Mouse (Mus musculus) CD4-positive, CD25-positive, alpha-beta regulatory T cell, adult 9 weeks (primary cell): ENCODE results near the gene C1qtnf5. TPM values are rescaled to one million over a fixed set of nuclear protein-coding genes. Genes with fewer than 3 reads are reported as not detected.

Experiments
- polyA plus RNA-seq: library from polyadenylated mRNA; unstranded; fragments of 100-300 nt; shearing (Covaris generic); gene quantifications from one replicate; pipeline ENCODE4 v1.2.1, GENCODE M21; 2017

Gene C1qtnf5
- not detected for polyA plus RNA-seq

DNA sequence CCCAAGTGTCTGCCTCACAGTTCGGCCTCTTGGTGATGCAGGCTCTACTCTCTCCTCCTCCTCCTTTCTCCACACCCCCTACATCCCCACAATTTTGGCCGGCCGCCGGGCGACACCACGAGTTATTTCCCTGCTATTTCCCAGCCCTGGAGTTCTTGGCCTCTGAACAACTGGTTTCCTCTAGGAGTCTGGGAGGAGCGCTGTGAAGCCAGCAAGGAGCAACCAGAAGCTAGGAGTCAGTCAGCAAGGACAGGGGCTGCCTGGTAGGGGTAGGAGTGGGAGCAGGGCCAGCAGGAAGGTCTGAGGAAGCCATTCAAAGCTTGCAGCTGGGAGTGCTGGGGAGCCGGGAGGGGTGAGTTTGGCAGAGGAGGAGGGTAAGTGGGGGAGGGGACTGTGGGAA lies at the start of gene C1qtnf5:
Gene C1qtnf5 (plus strand): TSS at position 136 of the 400 bp plus-strand sequence.

DNA sequence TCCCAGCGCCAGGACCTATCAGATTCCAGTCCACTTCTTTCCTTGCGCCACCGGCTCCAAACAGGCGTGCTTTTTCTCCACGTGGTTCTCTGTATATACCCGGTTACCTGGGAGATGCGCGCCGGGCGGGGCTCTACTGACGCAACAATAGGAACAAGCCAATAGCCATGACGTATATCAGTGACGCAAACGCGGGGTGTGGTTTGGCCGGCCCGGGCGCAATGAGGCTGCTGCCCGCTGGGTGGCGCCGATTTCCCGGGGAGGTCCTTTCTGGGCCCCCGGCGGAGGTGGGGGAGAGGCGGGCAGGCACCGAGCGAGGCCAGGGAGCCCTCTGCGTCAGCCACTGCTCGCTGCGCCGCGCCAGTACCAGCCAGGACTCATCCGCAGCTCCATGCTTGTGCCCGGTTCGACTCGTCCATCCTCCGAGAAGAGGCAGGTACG lies 40.2 kb upstream of the C1qtnf5 start, which contains the start of gene Usp2:
Gene Usp2 (plus strand): TSS at position 237 of the 441 bp plus-strand sequence.

GRCm38 (mm10) chr9:44101490-44101889 lies 5.6 kb upstream of the C1qtnf5 start, which contains the start of gene Mfrp:
Gene Mfrp, plus strand, starts transcription at chr9:44101729.

DNA sequence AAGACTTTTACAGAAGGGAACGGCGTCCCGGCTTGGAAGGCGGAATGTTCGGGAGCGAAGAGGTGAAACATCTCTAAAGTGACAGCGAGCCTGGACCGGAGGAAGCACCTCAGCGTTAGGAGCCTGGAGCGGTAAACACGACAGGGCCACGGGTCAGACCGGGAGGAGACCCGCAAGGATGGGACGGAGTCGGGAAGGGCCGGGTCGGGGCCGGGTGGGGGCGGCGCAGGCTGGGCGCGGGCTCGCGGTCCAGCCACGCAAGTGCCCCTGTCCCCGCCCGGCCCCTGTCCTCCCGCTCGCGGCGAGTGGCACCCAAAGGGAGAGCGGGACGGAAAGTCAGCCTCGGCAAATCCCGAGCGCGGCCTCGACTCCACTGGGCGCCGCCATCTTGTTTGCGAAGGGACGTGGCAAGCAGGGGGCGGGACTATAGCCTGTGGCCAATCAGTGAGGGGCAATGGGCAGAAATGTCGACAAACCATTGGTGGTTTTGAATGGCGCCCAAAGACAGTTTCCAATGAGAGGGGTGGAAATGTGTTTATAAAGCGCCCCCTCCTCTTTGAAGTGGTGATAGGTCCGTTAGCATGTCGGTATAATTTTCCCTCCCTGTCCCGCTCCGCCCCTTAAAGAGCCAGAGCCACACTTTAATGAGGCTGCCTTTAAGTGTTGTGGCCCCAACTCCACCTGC lies 6.2 kb downstream of the C1qtnf5 start, which contains the start of the genes Gm49380 and Rnf26:
Gene Gm49380 (minus strand): TSS at position 396 of the 685 bp plus-strand sequence.
Gene Rnf26 (minus strand): TSS at position 413 of the 685 bp plus-strand sequence.

DNA sequence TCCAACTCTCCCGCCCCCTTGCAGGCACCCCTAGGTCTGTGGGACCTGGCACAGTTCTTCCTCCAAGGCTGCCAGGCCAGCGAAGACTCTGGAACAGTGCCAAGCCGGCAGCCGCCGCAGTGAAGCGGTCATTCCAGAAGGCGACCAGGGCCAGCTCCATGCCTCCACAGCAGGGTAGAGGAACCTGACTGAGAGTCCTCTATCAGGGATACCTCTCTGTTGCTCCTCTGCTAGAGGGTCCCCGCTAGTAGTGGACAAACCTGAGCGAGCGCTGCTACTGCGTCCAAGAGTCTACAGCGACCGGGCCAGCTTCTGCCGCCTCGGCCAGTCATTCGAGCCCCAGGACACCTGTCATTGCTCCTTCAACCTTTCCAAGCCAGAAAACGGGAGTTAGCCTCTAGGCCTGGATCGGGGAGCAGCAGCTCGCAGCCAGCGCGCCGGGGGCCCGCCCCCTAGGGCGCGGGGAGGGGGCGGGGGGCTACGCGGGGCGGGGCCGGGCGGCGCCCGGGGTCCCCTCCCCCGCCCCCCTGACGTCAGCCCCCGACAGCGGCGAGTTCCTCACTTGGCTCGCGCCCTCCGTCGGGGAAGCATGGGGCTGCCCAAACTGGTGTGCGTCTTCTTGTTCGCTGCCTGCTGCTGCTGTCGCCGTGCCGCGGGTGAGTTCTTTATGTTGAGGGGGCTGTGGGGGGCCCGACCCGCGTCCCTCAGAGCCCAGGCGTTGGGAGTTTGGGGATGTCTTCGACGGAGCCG lies 27.2 kb downstream of the C1qtnf5 start, which contains the start of gene Mcam:
Gene Mcam (plus strand): TSS at position 369 of the 750 bp plus-strand sequence.

Other genes starting within 250 kb of the C1qtnf5 start
- 172 TPM for gene Thy1, start 63.9 kb upstream of the C1qtnf5 start, polyA plus RNA-seq
- gene Usp2, start 40.2 kb upstream of the C1qtnf5 start, polyA plus RNA-seq = 5.9 TPM
- gene Mfrp, start 5.5 kb upstream of the C1qtnf5 start, polyA plus RNA-seq = not detected
- not detected for gene Gm49380, start 6.3 kb downstream of the C1qtnf5 start, polyA plus RNA-seq
- gene Rnf26, start 6.3 kb downstream of the C1qtnf5 start, polyA plus RNA-seq = 7.7 TPM
- not detected for gene Mcam, start 27.2 kb downstream of the C1qtnf5 start, polyA plus RNA-seq
- 18.2 TPM for gene Cbl, start 126.8 kb downstream of the C1qtnf5 start, polyA plus RNA-seq
- not detected for gene Ccdc153, start 133.4 kb downstream of the C1qtnf5 start, polyA plus RNA-seq
- not detected for gene Pdzd3, start 144.2 kb downstream of the C1qtnf5 start, polyA plus RNA-seq
- 8.5 TPM for gene Nlrx1, start 161.4 kb downstream of the C1qtnf5 start, polyA plus RNA-seq
- gene Abcg4, start 181.4 kb downstream of the C1qtnf5 start, polyA plus RNA-seq = not detected
- gene Hinfp, start 198.4 kb downstream of the C1qtnf5 start, polyA plus RNA-seq = 40.4 TPM
- gene C2cd2l, start 213.0 kb downstream of the C1qtnf5 start, polyA plus RNA-seq = 5.9 TPM
- 26.7 TPM for gene Dpagt1, start 218.8 kb downstream of the C1qtnf5 start, polyA plus RNA-seq
- 13.2 TPM for gene H2afx, start 227.4 kb downstream of the C1qtnf5 start, polyA plus RNA-seq
- gene Hmbs, start 237.0 kb downstream of the C1qtnf5 start, polyA plus RNA-seq = 24.1 TPM